Mouse (Mus musculus) neural tube, embryonic 13.5 days (tissue): ENCODE measurements around the gene Tmtc1. TPM values are rescaled to one million over a fixed set of nuclear protein-coding genes. Genes with fewer than 3 reads are reported as not detected.

ENCODE experiments used
- ATAC-seq: fragments of 200-750 bp; cut with Nextera tagmentation; 2 replicates; pipeline ENCODE4 v1.8.0; 2017; ENCODE audit warnings: low read depth, mild to moderate bottlenecking, moderate TSS enrichment, moderate library complexity
- H3K27ac ChIP-seq: fragments of 300-500 bp; sonication (generic); replicated peaks from 2 replicates; pipeline ENCODE4 v1.5.1; 2015; ENCODE audit warnings: moderate library complexity, mild to moderate bottlenecking, inconsistent platforms
- H3K27me3 ChIP-seq: fragments of 300-500 bp; sonication (generic); 2 replicates; pipeline ENCODE4 v1.6.1; 2015; ENCODE audit warnings: mild to moderate bottlenecking, inconsistent platforms
- H3K36me3 ChIP-seq: fragments of 300-500 bp; sonication (generic); 2 replicates; pipeline ENCODE4 v1.6.1; 2015; ENCODE audit warnings: mild to moderate bottlenecking, inconsistent platforms
- H3K4me1 ChIP-seq: fragments of 300-500 bp; sonication (generic); replicated peaks from 2 replicates; pipeline ENCODE4 v1.6.1; 2015; ENCODE audit warnings: inconsistent platforms
- H3K4me2 ChIP-seq: fragments of 300-500 bp; sonication (generic); 2 replicates; pipeline ENCODE4 v1.6.1; 2015; ENCODE audit warnings: inconsistent platforms, mild to moderate bottlenecking, moderate library complexity
- H3K4me3 ChIP-seq: fragments of 300-500 bp; sonication (generic); 2 replicates; pipeline ENCODE4 v1.5.1; 2015; ENCODE audit warnings: mild to moderate bottlenecking, inconsistent platforms
- H3K9ac ChIP-seq: fragments of 300-500 bp; sonication (generic); 2 replicates; pipeline ENCODE4 v1.6.1; 2015; ENCODE audit warnings: moderate library complexity, mild to moderate bottlenecking, inconsistent platforms
- H3K9me3 ChIP-seq: fragments of 300-500 bp; sonication (generic); 2 replicates; pipeline ENCODE4 v1.6.1; 2016; ENCODE audit warnings: inconsistent platforms
- WGBS: fragments of 180-500 bp; shearing (Covaris S2); methylation state at CpG from one replicate; pipeline ENCODE4 v1.1.7; 2015; 5-methylcytosine and 5-hydroxymethylcytosine counted together
- polyA plus RNA-seq: library from polyadenylated mRNA; unstranded; fragments of >200 nt; fragmentation: Nextera tagmentation; extraction: Ambion mirVana; gene quantifications from 2 replicates; pipeline ENCODE4 v1.2.1, GENCODE M21; 2015

Tmtc1 gene
- polyA plus RNA-seq, 1 experiment from 2014 or later = 4.1 TPM

DNA sequence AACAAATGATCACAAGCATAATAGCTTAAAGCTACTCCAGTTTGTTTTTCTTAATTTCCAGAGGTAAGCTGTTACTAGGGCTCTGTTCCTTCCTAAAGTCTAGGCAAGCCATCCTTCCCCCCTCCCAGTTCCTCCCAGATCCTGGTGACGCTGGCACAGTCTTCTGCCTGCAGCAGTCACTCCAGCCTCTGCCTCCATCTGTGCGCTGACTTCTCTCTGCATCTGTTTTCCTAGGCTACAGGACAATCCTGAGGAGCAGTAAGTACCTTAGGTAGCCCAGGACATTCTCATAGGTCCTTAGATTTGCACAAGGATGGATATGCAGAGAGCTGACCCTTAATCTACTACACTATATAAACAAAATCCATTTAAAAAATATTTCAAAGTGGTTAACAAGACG lies 81.7 kb downstream of the Tmtc1 start:
- WGBS = 64% methylated on average over 3 of the region's 3 CpGs
- Histone ChIP-seq H3K9ac (no peak overlapping the region), H3K4me2 (no peak overlapping the region), H3K4me1 (peaks cover 22% of the 10 kb centered on the region), H3K27ac (no peak overlapping the region), H3K36me3 (no peaks in the 10 kb centered on the region), H3K4me3 (no peak overlapping the region), H3K27me3 (no peaks in the 10 kb centered on the region), H3K9me3 (no peaks in the 10 kb centered on the region)
- ATAC-seq = no peak

DNA sequence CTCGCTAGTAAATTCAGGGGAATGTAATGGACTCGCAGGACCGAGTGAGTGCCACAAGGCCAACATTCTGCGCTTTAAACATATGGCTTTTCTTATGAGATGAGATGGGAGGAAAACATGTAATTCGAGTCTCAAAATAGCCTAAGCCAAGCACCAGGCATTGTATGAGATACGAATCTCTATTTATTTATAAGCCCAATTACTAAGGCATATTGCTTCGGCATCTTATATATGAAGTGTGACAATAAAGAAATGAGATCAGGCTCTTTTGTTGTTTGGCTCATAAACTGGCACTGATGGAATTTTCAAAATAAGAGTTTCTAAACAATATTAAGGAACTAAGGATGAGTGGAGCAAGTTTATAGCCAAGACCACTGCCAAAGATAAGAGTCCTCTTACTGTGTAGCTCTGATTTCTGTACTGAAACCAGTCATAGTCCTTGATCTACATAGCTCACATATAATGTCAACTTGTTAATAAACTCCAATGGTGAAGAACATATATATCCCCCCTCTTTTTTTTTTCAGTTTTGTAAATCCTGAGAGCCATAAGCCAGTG lies 84.8 kb downstream of the Tmtc1 start:
- peak overlapping the region; percentile 49; the same call in 1 of the 2 replicates for H3K27ac ChIP-seq
- 69% methylated on average over 7 of the region's 7 CpGs for WGBS

DNA sequence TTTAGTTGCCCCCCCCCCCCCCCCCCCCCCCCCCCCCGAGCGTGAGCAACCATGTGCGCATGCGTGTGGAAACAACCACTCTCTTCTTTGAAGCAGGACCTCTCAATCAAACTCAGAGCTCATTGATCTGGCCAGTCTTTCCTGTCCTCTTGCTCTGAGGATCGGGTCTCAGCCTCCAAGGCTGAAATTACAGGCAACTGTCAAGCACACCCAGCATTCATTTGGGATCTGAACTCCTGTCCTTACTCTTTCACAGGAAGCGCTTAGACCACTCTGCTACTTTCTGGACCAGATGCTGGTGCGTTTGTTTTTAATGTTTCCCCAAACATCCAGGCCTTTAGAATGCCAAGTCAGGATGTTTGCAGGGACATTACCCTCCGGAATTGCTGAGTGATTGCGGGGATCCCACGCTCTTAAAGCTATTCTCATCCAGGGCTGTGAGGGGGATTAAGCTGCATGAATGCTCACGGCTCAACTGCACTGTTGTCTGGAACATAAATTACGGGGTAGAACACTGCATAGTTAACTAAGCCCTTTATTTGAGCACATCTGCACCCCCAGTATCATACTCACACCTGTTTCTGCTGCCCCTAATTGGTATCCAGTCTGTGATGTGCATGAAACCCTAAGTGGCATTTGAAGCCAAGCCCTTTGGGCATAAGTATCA lies 85.5 kb downstream of the Tmtc1 start:
- Histone ChIP-seq H3K9me3 (0 out of 2 replicates have a peak, but pooled peaks cover 6% of the 10 kb centered on the region), H3K9ac (no peak overlapping the region), H3K4me2 (peak overlapping the region; percentile 22), H3K27ac (peak overlapping the region; percentile 49), H3K4me3 (no peak overlapping the region), H3K4me1 (peaks cover 16% of the 10 kb centered on the region), H3K27me3 (no peaks in the 10 kb centered on the region), H3K36me3 (peaks cover 13% of the 10 kb centered on the region)
- WGBS = 27% methylated on average over 8 of the region's 12 CpGs
- no peak for ATAC-seq

More for the DNA sequence above, 84.8 kb downstream of the Tmtc1 start:
- no peak for ATAC-seq
- Histone ChIP-seq H3K9me3 (0 out of 2 replicates have a peak, but pooled peaks cover 6% of the 10 kb centered on the region), H3K36me3 (peaks cover 13% of the 10 kb centered on the region), H3K27me3 (no peaks in the 10 kb centered on the region), H3K9ac (no peak overlapping the region), H3K4me1 (peaks cover 16% of the 10 kb centered on the region), H3K4me3 (no peak overlapping the region), H3K4me2 (no peak overlapping the region)

DNA sequence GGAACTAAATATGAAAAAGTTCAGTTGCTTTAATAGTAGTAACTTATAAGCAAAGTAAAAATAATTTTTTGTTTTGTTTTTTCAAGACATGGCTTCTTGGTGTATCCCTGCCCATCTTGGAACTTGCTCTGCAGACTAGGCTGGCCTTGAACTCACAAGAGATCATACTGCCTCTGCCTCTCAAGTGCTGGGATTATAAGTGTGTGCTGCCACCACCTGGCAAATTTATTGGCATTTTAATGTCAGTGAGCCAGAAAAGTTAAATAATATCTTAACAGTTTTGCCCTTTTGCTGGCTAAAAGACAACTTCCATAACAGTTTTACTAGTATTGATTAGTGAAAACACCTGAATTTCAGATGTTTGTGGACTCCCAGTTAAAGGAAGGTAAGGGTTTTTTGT lies 88.0 kb downstream of the Tmtc1 start:
- no peak overlapping the region for H3K4me3 ChIP-seq
- no peaks in the 10 kb centered on the region for H3K27me3 ChIP-seq
- H3K9me3 ChIP-seq = 0 out of 2 replicates have a peak, but pooled peaks cover 6% of the 10 kb centered on the region
- no peak for ATAC-seq
- H3K4me2 ChIP-seq = no peak overlapping the region
- peaks cover 7% of the 10 kb centered on the region; the same call in 1 of the 2 replicates for H3K4me1 ChIP-seq
- H3K36me3 ChIP-seq = peaks cover 13% of the 10 kb centered on the region
- no peak overlapping the region for H3K27ac ChIP-seq
- no peak overlapping the region for H3K9ac ChIP-seq

DNA sequence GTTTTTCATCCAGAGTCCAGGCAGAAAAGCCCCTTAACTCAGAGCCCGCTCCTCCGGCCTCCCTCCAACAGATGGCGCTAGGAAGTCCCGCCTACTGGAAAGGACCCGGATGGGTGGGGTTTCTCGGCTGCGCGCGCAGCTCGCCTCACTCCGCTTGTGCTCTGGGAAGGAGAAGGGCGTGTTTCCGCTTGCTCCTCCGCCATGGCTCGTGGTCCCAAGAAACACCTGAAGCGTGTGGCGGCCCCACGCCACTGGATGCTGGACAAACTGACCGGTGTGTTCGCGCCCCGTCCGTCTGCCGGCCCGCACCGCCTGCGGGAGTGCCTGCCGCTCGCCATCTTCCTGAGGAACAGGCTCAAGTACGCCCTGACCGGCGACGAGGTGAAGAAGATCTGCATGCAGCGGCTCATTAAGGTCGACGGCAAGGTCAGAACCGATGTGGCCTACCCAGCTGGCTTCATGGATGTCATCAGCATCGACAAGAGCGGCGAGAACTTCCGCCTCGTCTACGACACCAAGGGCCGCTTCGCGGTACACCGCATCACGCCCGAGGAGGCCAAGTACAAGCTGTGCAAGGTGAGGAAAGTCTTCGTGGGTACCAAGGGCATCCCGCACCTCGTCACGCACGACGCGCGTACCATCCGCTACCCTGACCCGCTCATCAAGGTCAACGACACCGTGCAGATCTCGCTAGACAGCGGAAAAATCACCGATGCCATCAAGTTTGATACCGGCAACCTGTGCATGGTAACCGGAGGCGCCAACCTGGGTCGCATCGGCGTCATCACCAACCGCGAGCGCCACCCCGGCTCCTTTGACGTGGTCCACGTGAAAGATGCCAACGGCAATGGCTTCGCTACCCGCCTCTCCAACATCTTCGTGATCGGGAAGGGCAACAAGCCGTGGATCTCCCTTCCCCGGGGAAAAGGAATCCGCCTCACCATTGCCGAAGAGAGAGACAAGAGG lies 89.4 kb downstream of the Tmtc1 start:
- no peak overlapping the region; the same call in 1 of the 2 replicates for H3K27ac ChIP-seq
- peak; percentile 84 for ATAC-seq
- peaks cover 7% of the 10 kb centered on the region; the same call in 1 of the 2 replicates for H3K4me1 ChIP-seq
- peak overlapping the region; percentile 60 for H3K4me2 ChIP-seq
- H3K4me3 ChIP-seq = peak overlapping the region; percentile 54
- H3K9ac ChIP-seq = peak overlapping the region; percentile 74
- H3K36me3 ChIP-seq = peaks cover 13% of the 10 kb centered on the region
- H3K27me3 ChIP-seq = no peaks in the 10 kb centered on the region
- 31% methylated on average over 85 of the region's 85 CpGs for WGBS
- 0 out of 2 replicates have a peak, but pooled peaks cover 6% of the 10 kb centered on the region for H3K9me3 ChIP-seq

- Histone ChIP-seq H3K4me1 (peaks cover 6% of the 10 kb centered on the region; the same call in 1 of the 2 replicates), H3K36me3 (peaks cover 13% of the 10 kb centered on the region), H3K4me2 (peak overlapping the region; percentile 60), H3K4me3 (peak overlapping the region; percentile 54), H3K27ac (no peak overlapping the region), H3K9me3 (0 out of 2 replicates have a peak, but pooled peaks cover 6% of the 10 kb centered on the region), H3K9ac (no peak overlapping the region), H3K27me3 (no peaks in the 10 kb centered on the region)
- ATAC-seq = peak; percentile 46
- WGBS = 80% methylated on average over 16 of the region's 16 CpGs
These were observed 90.1 kb downstream of the Tmtc1 start for GRCm38 (mm10) chr6:148354151-148354508.

- ATAC-seq = no peak
- no peaks in the 10 kb centered on the region for H3K4me1 ChIP-seq
- H3K9me3 ChIP-seq = no peaks in the 10 kb centered on the region
- H3K4me2 ChIP-seq = no peak overlapping the region
- H3K4me3 ChIP-seq = no peak overlapping the region
- H3K27ac ChIP-seq = no peak overlapping the region
- H3K36me3 ChIP-seq = no peaks in the 10 kb centered on the region
- H3K27me3 ChIP-seq = no peaks in the 10 kb centered on the region
- no peak overlapping the region for H3K9ac ChIP-seq
- 89% methylated on average over 3 of the region's 3 CpGs for WGBS
These were observed 99.2 kb downstream of the Tmtc1 start for GRCm38 (mm10) chr6:148345001-148345400.

- no peak overlapping the region for H3K4me2 ChIP-seq
- no peak overlapping the region for H3K9ac ChIP-seq
- no peaks in the 10 kb centered on the region for H3K9me3 ChIP-seq
- no peak for ATAC-seq
- no peaks in the 10 kb centered on the region for H3K27me3 ChIP-seq
- no peak overlapping the region for H3K27ac ChIP-seq
- H3K36me3 ChIP-seq = no peaks in the 10 kb centered on the region
- no peak overlapping the region for H3K4me3 ChIP-seq
- whole genome bisulfite sequencing = 91% methylated on average over 2 of the region's 2 CpGs
- H3K4me1 ChIP-seq = 0 out of 2 replicates have a peak, but pooled peaks cover 6% of the 10 kb centered on the region
These were observed 102.0 kb downstream of the Tmtc1 start for GRCm38 (mm10) chr6:148342191-148342590.

- H3K36me3 ChIP-seq = no peaks in the 10 kb centered on the region
- H3K4me1 ChIP-seq = 0 out of 2 replicates have a peak, but pooled peaks cover 6% of the 10 kb centered on the region
- ATAC-seq = no peak
- H3K9me3 ChIP-seq = no peaks in the 10 kb centered on the region
- H3K9ac ChIP-seq = no peak overlapping the region
- no peak overlapping the region for H3K4me2 ChIP-seq
- WGBS = 86% methylated on average over 2 of the region's 2 CpGs
- no peak overlapping the region for H3K27ac ChIP-seq
- H3K4me3 ChIP-seq = no peak overlapping the region
- no peaks in the 10 kb centered on the region for H3K27me3 ChIP-seq
These were observed 102.4 kb downstream of the Tmtc1 start for GRCm38 (mm10) chr6:148341765-148342164.

- ATAC-seq = no peak
- no peak overlapping the region for H3K4me3 ChIP-seq
- 0 out of 2 replicates have a peak, but pooled peaks cover 3% of the 10 kb centered on the region for H3K36me3 ChIP-seq
- no peak overlapping the region for H3K27ac ChIP-seq
- no peak overlapping the region for H3K4me2 ChIP-seq
- H3K27me3 ChIP-seq = no peaks in the 10 kb centered on the region
- no peaks in the 10 kb centered on the region for H3K9me3 ChIP-seq
- 56% methylated on average over 3 of the region's 3 CpGs for WGBS
- H3K9ac ChIP-seq = no peak overlapping the region
- 0 out of 2 replicates have a peak, but pooled peaks cover 6% of the 10 kb centered on the region for H3K4me1 ChIP-seq
These were observed 105.7 kb downstream of the Tmtc1 start for GRCm38 (mm10) chr6:148338326-148338957.

DNA sequence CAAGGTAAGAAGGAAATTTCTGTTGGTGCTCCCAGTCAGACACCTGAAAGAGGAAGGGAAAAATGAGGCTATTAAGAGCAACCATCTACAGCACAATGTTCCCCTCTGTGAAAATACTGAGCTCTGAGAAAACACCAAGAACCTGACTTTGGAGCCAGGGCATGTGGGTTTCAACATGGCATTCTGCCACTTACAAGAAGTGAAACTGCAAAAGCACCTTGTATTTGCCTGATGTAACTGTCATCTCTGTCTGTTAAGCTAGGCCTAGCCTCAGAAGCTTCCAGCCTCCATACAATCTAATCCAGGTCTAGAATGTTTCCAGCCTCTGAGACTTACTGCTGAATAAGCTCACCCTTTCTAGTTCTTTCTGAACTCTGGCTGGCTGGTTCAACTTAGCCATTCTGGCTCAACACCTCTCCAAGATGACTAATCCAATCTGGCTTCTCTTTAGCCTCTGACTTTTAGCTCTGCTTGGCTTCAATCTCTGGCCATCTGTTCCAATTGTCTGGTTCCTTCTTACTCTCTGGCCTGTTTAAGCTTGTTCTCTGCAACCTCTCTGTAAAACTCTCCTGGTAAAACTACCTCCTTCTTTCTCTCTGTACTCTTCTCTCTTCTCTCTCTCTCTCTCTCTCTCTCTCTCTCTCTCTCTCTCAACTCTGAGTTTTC lies 107.8 kb downstream of the Tmtc1 start:
- Histone ChIP-seq H3K27ac (no peak overlapping the region), H3K27me3 (no peaks in the 10 kb centered on the region), H3K4me3 (no peak overlapping the region), H3K4me2 (no peak overlapping the region), H3K4me1 (0 out of 2 replicates have a peak, but pooled peaks cover 6% of the 10 kb centered on the region), H3K36me3 (0 out of 2 replicates have a peak, but pooled peaks cover 3% of the 10 kb centered on the region), H3K9me3 (no peaks in the 10 kb centered on the region), H3K9ac (no peak overlapping the region)
- no peak for ATAC-seq
